In the genomic region with DNA sequence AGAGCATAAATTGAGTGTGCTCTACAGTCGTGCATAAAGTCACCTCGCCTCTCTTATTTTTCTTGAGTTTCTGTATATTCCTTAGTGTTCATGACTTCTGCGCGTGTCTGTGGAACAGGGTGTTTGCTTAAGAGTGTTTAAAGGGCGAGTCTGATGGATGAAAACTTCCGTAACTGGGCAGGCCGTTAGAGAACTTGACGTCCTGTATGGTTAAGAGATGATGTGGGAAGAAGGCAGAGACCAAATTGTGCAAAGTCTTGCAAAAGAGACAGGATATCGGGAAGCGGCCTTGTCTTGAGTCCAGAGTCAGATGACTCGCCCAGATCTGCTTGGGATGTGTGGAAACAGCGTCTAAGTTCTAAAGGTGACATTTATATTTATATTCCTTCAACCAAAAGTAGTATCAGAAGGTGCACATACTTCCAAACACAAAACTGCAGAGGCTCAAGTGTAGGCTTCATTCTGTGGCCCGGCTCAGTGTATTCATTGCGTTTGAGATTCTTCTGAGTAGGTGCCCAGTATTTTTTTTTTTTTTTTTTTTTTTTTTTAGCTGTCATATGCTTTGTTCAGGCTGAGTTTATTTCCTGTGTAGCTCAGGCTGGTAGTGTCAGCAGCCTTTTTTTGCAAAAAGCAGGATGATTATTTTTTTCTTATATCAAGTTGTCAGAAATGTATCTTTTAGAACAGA, we compare ENCODE assay signal across 8 mouse cellular contexts. TPM values are rescaled to one million over a fixed set of nuclear protein-coding genes. Genes with fewer than 3 reads are reported as not detected.
A peak's percentile ranks its signal among the peaks of the same experiment; 100 is the strongest.
DNase-seq lines count a peak whose midpoint lies in the region; ATAC-seq and TF ChIP-seq lines count a peak whose summit lies in the region.

No protein-coding gene starts in this region.

- H3K4me3 ChIP-seq in gastrocnemius, adult 2 months = peak overlapping the region; percentile 98
- peak overlapping the region; percentile 85 for H3K4me3 ChIP-seq in intestine, postnatal 0 days (ENCODE audit: low read depth, low read length)
- H3K4me3 ChIP-seq in lung, embryonic 16.5 days (ENCODE audit: low read length) = peak overlapping the region; percentile 92
- peak overlapping the region; percentile 92 for H3K4me3 ChIP-seq in stomach, embryonic 16.5 days (replicated peaks; ENCODE audit: low read length)

- no peaks in the 10 kb centered on the region for H3K27me3 ChIP-seq in intestine, postnatal 0 days (replicated peaks; ENCODE audit: control insufficient read depth, insufficient read depth, low read length)
- H3K27me3 ChIP-seq in lung, embryonic 16.5 days (ENCODE audit: control insufficient read depth, insufficient read depth, low read depth, low read length) = no peaks in the 10 kb centered on the region
- H3K27me3 ChIP-seq in stomach, embryonic 16.5 days (ENCODE audit: control insufficient read depth, insufficient read depth, low read length) = no peaks in the 10 kb centered on the region

- H3K9me3 ChIP-seq in intestine, postnatal 0 days (ENCODE audit: control insufficient read depth) = no peaks in the 10 kb centered on the region
- no peaks in the 10 kb centered on the region for H3K9me3 ChIP-seq in lung, embryonic 16.5 days (ENCODE audit: control insufficient read depth, low read length)
- no peaks in the 10 kb centered on the region for H3K9me3 ChIP-seq in stomach, embryonic 16.5 days (replicated peaks; ENCODE audit: control insufficient read depth, low read length)

- H3K4me2 ChIP-seq in intestine, postnatal 0 days (replicated peaks; ENCODE audit: low read depth) = peak overlapping the region; percentile 73
- peak overlapping the region; percentile 82 for H3K4me2 ChIP-seq in lung, embryonic 16.5 days (ENCODE audit: low read depth, low read length)
- peak overlapping the region; percentile 69 for H3K4me2 ChIP-seq in stomach, embryonic 16.5 days (ENCODE audit: low read depth, low read length)

- peak overlapping the region; percentile 90 for H3K9ac ChIP-seq in intestine, postnatal 0 days (ENCODE audit: low read depth, low read length)
- H3K9ac ChIP-seq in lung, embryonic 16.5 days (ENCODE audit: low read length) = peak overlapping the region; percentile 78
- peak overlapping the region; percentile 79 for H3K9ac ChIP-seq in stomach, embryonic 16.5 days (ENCODE audit: low read length)

- ATAC-seq in granulocyte monocyte progenitor cell, adult 5-6 weeks (replicated peaks; ENCODE audit: poor library complexity, severe bottlenecking) = peak; percentile 53
- ATAC-seq in intestine, postnatal 0 days = no peak
- no peak for ATAC-seq in lung, embryonic 16.5 days (ENCODE audit: low read depth)
- ATAC-seq in stomach, embryonic 16.5 days (ENCODE audit: insufficient read depth, low FRiP score) = no peak

- WGBS in intestine, postnatal 0 days = 2% methylated on average over 14 of the region's 14 CpGs
- WGBS in lung, embryonic 16.5 days = 7% methylated on average over 14 of the region's 14 CpGs
- 8% methylated on average over 14 of the region's 14 CpGs for WGBS in stomach, embryonic 16.5 days

- DNase-seq in gastrocnemius, adult 2 months = peak; percentile 26
- DNase-seq in gastrocnemius, postnatal 10 days = no peak
- DNase-seq in adrenal gland, adult 2 months = peak; percentile 62
- DNase-seq in left cerebral cortex, adult 11 months (ENCODE audit: low spot score) = no peak

- intact Hi-C loops in gastrocnemius, adult 2 months (cut with DNase I) = loop anchor here (5.0 kb wide), 1 partner anchor 72 kb away; no protein-coding TSS in a partner anchor

- H3K4me1 ChIP-seq in intestine, postnatal 0 days (replicated peaks; ENCODE audit: control insufficient read depth, insufficient read depth, low read length) = 0 out of 2 replicates have a peak, but pooled peaks cover 6% of the 10 kb centered on the region
- H3K4me1 ChIP-seq in lung, embryonic 16.5 days (replicated peaks; ENCODE audit: control insufficient read depth, insufficient read depth, low read length) = peaks cover 12% of the 10 kb centered on the region
- peaks cover 11% of the 10 kb centered on the region for H3K4me1 ChIP-seq in stomach, embryonic 16.5 days (ENCODE audit: control insufficient read depth, insufficient read depth, low read length)

- H3K36me3 ChIP-seq in intestine, postnatal 0 days (ENCODE audit: control insufficient read depth, insufficient read depth) = 0 out of 2 replicates have a peak, but pooled peaks cover 7% of the 10 kb centered on the region
- H3K36me3 ChIP-seq in lung, embryonic 16.5 days (ENCODE audit: control insufficient read depth, insufficient read depth, low read length) = no peaks in the 10 kb centered on the region
- H3K36me3 ChIP-seq in stomach, embryonic 16.5 days (ENCODE audit: control insufficient read depth, insufficient read depth, low read length) = no peaks in the 10 kb centered on the region

- no peak for TF ChIP-seq CTCF in gastrocnemius, adult 2 months (IDR thresholded peaks at IDR 0.05)
- TF ChIP-seq CTCF in intestine, postnatal 0 days (IDR thresholded peaks at IDR 0.05; ENCODE audit: low read depth) = no peak

- peak overlapping the region; percentile 93 for H3K27ac ChIP-seq in gastrocnemius, adult 2 months
- H3K27ac ChIP-seq in intestine, postnatal 0 days (ENCODE audit: low read depth, low read length) = peak overlapping the region; percentile 99
- H3K27ac ChIP-seq in lung, embryonic 16.5 days (ENCODE audit: low read length) = peak overlapping the region; percentile 96
- H3K27ac ChIP-seq in stomach, embryonic 16.5 days (ENCODE audit: low read length) = peak overlapping the region; percentile 96

RNA-seq across cellular contexts. Expression of gene Tmem87b, which starts 1.2 kb away (rescaled TPM):
- 10 to 100 TPM; 15.9 to 16.1 TPM for total RNA-seq in gastrocnemius, adult 2 months (2021)
- 10 to 100 TPM; 16.2 to 19.3 TPM for total RNA-seq in gastrocnemius, postnatal 10 days (2021)
- total RNA-seq in adrenal gland, adult 2 months (2021) = 10 to 100 TPM; 31.6 to 34.4 TPM
- 10.8 and 14.0 TPM in 2 replicates for polyA plus RNA-seq in adrenal gland, adult 2 months (2012; rRNA removed)
- total RNA-seq in granulocyte monocyte progenitor cell, adult 5-6 weeks (2014; fragmentation: Nextera tagmentation) = 11.7 and 18.5 TPM in 2 replicates
- 17.7 and 20.8 TPM in 2 replicates for total RNA-seq in granulocyte monocyte progenitor cell, adult 5-6 weeks (2017)
- polyA plus RNA-seq in intestine, postnatal 0 days (2015; fragmentation: Nextera tagmentation; extraction: Ambion mirVana) = 108 and 112 TPM in 2 replicates
- 35.0 and 35.4 TPM in 2 replicates for polyA plus RNA-seq in lung, embryonic 16.5 days (2015; fragmentation: Nextera tagmentation; extraction: Ambion mirVana)
- 34.3 and 36.6 TPM in 2 replicates for polyA plus RNA-seq in stomach, embryonic 16.5 days (2015; fragmentation: Nextera tagmentation; extraction: Ambion mirVana)

RNA-seq across cellular contexts. Expression of gene Fbln7, which starts 43.7 kb away (rescaled TPM):
- 1 to 10 TPM; 2.2 to 4.3 TPM for total RNA-seq in gastrocnemius, adult 2 months (2021)
- 10 to 100 TPM; 12.1 to 12.8 TPM for total RNA-seq in gastrocnemius, postnatal 10 days (2021)
- total RNA-seq in adrenal gland, adult 2 months (2021) = 1 to 10 TPM; 4.6 to 7.2 TPM
- polyA plus RNA-seq in adrenal gland, adult 2 months (2012; rRNA removed) = 5.3 and 6.6 TPM in 2 replicates
- total RNA-seq in granulocyte monocyte progenitor cell, adult 5-6 weeks (2014; fragmentation: Nextera tagmentation) = not detected in 2 replicates
- total RNA-seq in granulocyte monocyte progenitor cell, adult 5-6 weeks (2017) = not detected in 2 replicates
- 3.6 and 4.0 TPM in 2 replicates for polyA plus RNA-seq in intestine, postnatal 0 days (2015; fragmentation: Nextera tagmentation; extraction: Ambion mirVana)
- polyA plus RNA-seq in lung, embryonic 16.5 days (2015; fragmentation: Nextera tagmentation; extraction: Ambion mirVana) = 7.9 and 8.0 TPM in 2 replicates
- polyA plus RNA-seq in stomach, embryonic 16.5 days (2015; fragmentation: Nextera tagmentation; extraction: Ambion mirVana) = 4.5 and 5.2 TPM in 2 replicates

Comparison
In these comparisons a context has a peak if more than half of its experiments do, and no peak if none do; other contexts are left out.
1. DNase-seq: peak in gastrocnemius, adult 2 months (single experiment) and adrenal gland, adult 2 months (single experiment); none in gastrocnemius, postnatal 10 days (single experiment) and left cerebral cortex, adult 11 months (single experiment).
2. Peak in every context shown above with its lines, with median percentiles within 50 percentile points of each other: H3K27ac ChIP-seq, H3K4me3 ChIP-seq, H3K4me2 ChIP-seq and H3K9ac ChIP-seq.